Mouse (Mus musculus) lung, postnatal 0 days (tissue): ENCODE measurements at regions not wholly inside any gene's neighbourhood (a gene's known extent, or its start where the extent isn't known, plus 50 kb on each side); places are given as distances from the start of the nearest gene placed in this dataset.
A peak's percentile ranks its signal among the peaks of the same experiment; 100 is the strongest.

Experiments used
- ATAC-seq: fragments of 200-750 bp; cut with Nextera tagmentation; 2 replicates; pipeline ENCODE4 v1.8.0; 2017; ENCODE audit warnings: moderate library complexity
- DNase-seq: peaks from one replicate; pipeline ENCODE4 v3.0.0-alpha.2; 2016; ENCODE audit warnings: low spot score
- H3K27ac ChIP-seq: fragments of 300-500 bp; sonication (generic); 2 replicates; pipeline ENCODE4 v1.5.1; 2014; ENCODE audit warnings: antibody characterized with exemption, mild to moderate bottlenecking, low read length, mixed read lengths
- H3K27me3 ChIP-seq: fragments of 300-500 bp; sonication (generic); replicated peaks from 2 replicates; pipeline ENCODE4 v1.6.1; 2014; ENCODE audit warnings: low read length, mixed read lengths; ENCODE audit not compliant: insufficient read depth
- H3K36me3 ChIP-seq: fragments of 300-500 bp; sonication (generic); 2 replicates; pipeline ENCODE4 v1.6.1; 2014; ENCODE audit warnings: low read length, mixed read lengths; ENCODE audit not compliant: insufficient read depth
- H3K4me1 ChIP-seq: fragments of 300-500 bp; sonication (generic); 2 replicates; pipeline ENCODE4 v1.6.1; 2014; ENCODE audit warnings: antibody characterized with exemption, low read depth, low read length, mixed read lengths; ENCODE audit not compliant: insufficient read depth
- H3K4me2 ChIP-seq: fragments of 300-500 bp; sonication (generic); replicated peaks from 2 replicates; pipeline ENCODE4 v1.6.1; 2014; ENCODE audit warnings: low read depth, mild to moderate bottlenecking, low read length, moderate library complexity, mixed read lengths
- H3K4me3 ChIP-seq: fragments of 300-500 bp; sonication (generic); 2 replicates; pipeline ENCODE4 v1.5.1; 2014; ENCODE audit warnings: low read depth, low read length
- H3K9ac ChIP-seq: fragments of 300-500 bp; sonication (generic); replicated peaks from 2 replicates; pipeline ENCODE4 v1.6.1; 2014; ENCODE audit warnings: low read depth, mild to moderate bottlenecking
- H3K9me3 ChIP-seq: fragments of 300-500 bp; sonication (generic); 2 replicates; pipeline ENCODE4 v1.6.1; 2016; ENCODE audit warnings: low read length, mixed read lengths
- CTCF ChIP-seq: IDR thresholded peaks from 2 replicates; pipeline ENCODE4 v1.5.1; 2016; ENCODE audit warnings: antibody characterized with exemption, mild to moderate bottlenecking
- EP300 ChIP-seq: IDR thresholded peaks from 2 replicates; pipeline ENCODE4 v1.6.1; 2016; ENCODE audit warnings: antibody characterized with exemption, mild to moderate bottlenecking, control low read depth
- WGBS: fragments of 180-500 bp; shearing (Covaris S2); extraction: QIAGEN DNeasy Blood & Tissue Kit; methylation state at CpG from one replicate; pipeline ENCODE4 v1.1.7; 2014; 5-methylcytosine and 5-hydroxymethylcytosine counted together

GRCm38 (mm10) chr5:29029957-29030356 is 165.8 kb upstream of the Rnf32 start:
- H3K9me3 ChIP-seq, result no peaks in the 10 kb centered on the region
- ATAC-seq (no peak), DNase-seq (no peak)
- H3K4me3 ChIP-seq, result no peak overlapping the region
- no peaks in the 10 kb centered on the region for H3K27me3 ChIP-seq
- H3K9ac ChIP-seq, result no peak overlapping the region
- 27% methylated on average over 5 of the region's 5 CpGs for WGBS
- TF ChIP-seq EP300 (no peak), CTCF (no peak)
- H3K27ac ChIP-seq, result no peak overlapping the region
- H3K4me2 ChIP-seq, result no peak overlapping the region
- no peaks in the 10 kb centered on the region for H3K36me3 ChIP-seq
- no peaks in the 10 kb centered on the region for H3K4me1 ChIP-seq

- Histone ChIP-seq H3K9ac (no peak overlapping the region), H3K9me3 (no peaks in the 10 kb centered on the region), H3K27me3 (no peaks in the 10 kb centered on the region), H3K4me3 (no peak overlapping the region), H3K27ac (no peak overlapping the region), H3K4me2 (no peak overlapping the region), H3K36me3 (no peaks in the 10 kb centered on the region), H3K4me1 (no peaks in the 10 kb centered on the region)
- ATAC-seq (no peak), DNase-seq (no peak)
- TF ChIP-seq CTCF, result no peak
- no peak for TF ChIP-seq EP300
These were observed 170.7 kb upstream of the Rnf32 start for GRCm38 (mm10) chr5:29025045-29025444.

GRCm38 (mm10) chr5:28992796-28993195 is 203.0 kb upstream of the Rnf32 start:
- Histone ChIP-seq H3K4me1 (no peaks in the 10 kb centered on the region), H3K9me3 (no peaks in the 10 kb centered on the region), H3K27ac (no peak overlapping the region), H3K4me2 (no peak overlapping the region), H3K36me3 (no peaks in the 10 kb centered on the region), H3K4me3 (no peak overlapping the region), H3K9ac (no peak overlapping the region), H3K27me3 (no peaks in the 10 kb centered on the region)
- ATAC-seq (no peak), DNase-seq (no peak)
- WGBS, result 73% methylated on average over 2 of the region's 2 CpGs
- no peak for TF ChIP-seq EP300
- no peak for TF ChIP-seq CTCF

GRCm38 (mm10) chr5:28979932-28980331 is 215.9 kb upstream of the Rnf32 start:
- no peaks in the 10 kb centered on the region for H3K4me1 ChIP-seq
- WGBS, result 11% methylated on average over 1 of the region's 1 CpGs
- no peak overlapping the region for H3K4me3 ChIP-seq
- no peaks in the 10 kb centered on the region for H3K9me3 ChIP-seq
- no peak overlapping the region for H3K4me2 ChIP-seq
- H3K36me3 ChIP-seq, result no peaks in the 10 kb centered on the region
- peak; percentile 63 for DNase-seq
- no peaks in the 10 kb centered on the region for H3K27me3 ChIP-seq
- no peak overlapping the region for H3K27ac ChIP-seq
- peak; percentile 85 for ATAC-seq
- H3K9ac ChIP-seq, result no peak overlapping the region
- TF ChIP-seq EP300 (peak; percentile 72), CTCF (no peak)

DNA sequence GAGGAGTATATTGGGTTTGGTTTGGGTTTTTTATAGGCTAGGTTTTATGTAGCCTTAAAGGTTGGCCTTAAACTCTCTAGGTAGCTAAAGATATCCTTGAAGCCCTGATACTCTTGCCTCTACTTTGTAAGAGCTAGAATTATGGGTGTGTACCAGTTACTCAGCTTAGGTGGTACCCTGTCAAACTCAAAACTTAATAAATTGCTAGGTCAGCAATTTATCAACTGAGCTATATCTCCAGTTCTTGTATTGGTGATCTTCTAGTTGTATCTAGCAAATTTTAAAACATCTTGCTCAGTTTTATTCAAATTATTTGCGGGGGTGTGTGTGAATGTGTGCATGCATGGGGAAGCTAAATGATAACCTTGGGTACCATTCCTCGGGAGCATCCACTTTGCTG is 225.4 kb upstream of the Rnf32 start:
- WGBS, result 77% methylated on average over 2 of the region's 2 CpGs
- no peak overlapping the region for H3K27ac ChIP-seq
- no peak overlapping the region for H3K4me3 ChIP-seq
- no peak overlapping the region for H3K9ac ChIP-seq
- H3K9me3 ChIP-seq, result no peaks in the 10 kb centered on the region
- ATAC-seq, result no peak
- no peak overlapping the region for H3K4me2 ChIP-seq
- H3K36me3 ChIP-seq, result no peaks in the 10 kb centered on the region
- DNase-seq, result no peak
- no peaks in the 10 kb centered on the region for H3K4me1 ChIP-seq
- no peak for TF ChIP-seq CTCF
- TF ChIP-seq EP300, result no peak
- H3K27me3 ChIP-seq, result no peaks in the 10 kb centered on the region

- Histone ChIP-seq H3K4me1 (no peaks in the 10 kb centered on the region), H3K9ac (no peak overlapping the region), H3K4me3 (no peak overlapping the region), H3K36me3 (no peaks in the 10 kb centered on the region), H3K27me3 (no peaks in the 10 kb centered on the region), H3K9me3 (no peaks in the 10 kb centered on the region), H3K27ac (no peak overlapping the region), H3K4me2 (no peak overlapping the region)
- peak; percentile 50 for DNase-seq
- TF ChIP-seq EP300 (no peak), CTCF (no peak)
- ATAC-seq, result no peak
These were observed 240.8 kb upstream of the Rnf32 start for GRCm38 (mm10) chr5:28955036-28955435.

DNA sequence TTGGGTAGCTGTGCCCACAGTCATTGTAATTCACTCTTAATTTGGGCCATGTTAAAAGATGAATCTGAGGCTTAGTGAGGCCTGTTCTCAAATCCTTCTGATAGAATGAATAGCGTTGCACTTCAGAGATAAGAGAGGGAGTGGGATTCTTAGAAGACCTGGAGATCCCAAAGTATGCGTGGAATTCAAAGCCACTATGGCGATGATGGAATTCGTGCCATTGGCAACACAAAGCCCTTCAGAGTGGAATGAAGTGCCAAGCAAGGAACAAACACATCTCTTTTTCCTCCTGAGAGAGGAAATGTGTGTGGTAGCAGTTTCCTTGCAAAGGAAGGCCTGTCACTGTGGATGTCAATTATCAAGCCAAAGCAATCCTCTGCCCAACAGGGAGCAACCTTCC is 248.3 kb upstream of the Rnf32 start:
- H3K27me3 ChIP-seq, result no peaks in the 10 kb centered on the region
- DNase-seq, result peak; percentile 9
- peaks cover 3% of the 10 kb centered on the region; the same call in 1 of the 2 replicates for H3K4me1 ChIP-seq
- no peak overlapping the region for H3K4me2 ChIP-seq
- H3K36me3 ChIP-seq, result no peaks in the 10 kb centered on the region
- WGBS, result 43% methylated on average over 4 of the region's 4 CpGs
- peak; percentile 35; the same call in 1 of the 2 replicates for ATAC-seq
- TF ChIP-seq CTCF (no peak), EP300 (peak; percentile 94)
- no peaks in the 10 kb centered on the region for H3K9me3 ChIP-seq
- H3K4me3 ChIP-seq, result no peak overlapping the region
- H3K9ac ChIP-seq, result no peak overlapping the region
- H3K27ac ChIP-seq, result no peak overlapping the region
